Mouse (Mus musculus) midbrain, embryonic 15.5 days (tissue): ENCODE measurements around the gene Ppp4r1. TPM values are rescaled to one million over a fixed set of nuclear protein-coding genes. Genes with fewer than 3 reads are reported as not detected.
A peak's percentile ranks its signal among the peaks of the same experiment; 100 is the strongest.

ENCODE experiments used
- ATAC-seq: fragments of 200-750 bp; cut with Nextera tagmentation; replicated peaks from 2 replicates; pipeline ENCODE4 v1.8.0; 2017; ENCODE audit warnings: moderate TSS enrichment
- H3K27ac ChIP-seq: fragments of 300-500 bp; sonication (generic); 2 replicates; pipeline ENCODE4 v1.5.1; 2015; ENCODE audit warnings: mild to moderate bottlenecking, inconsistent platforms
- H3K27me3 ChIP-seq: fragments of 300-500 bp; sonication (generic); replicated peaks from 2 replicates; pipeline ENCODE4 v1.6.1; 2015; ENCODE audit warnings: inconsistent platforms
- H3K36me3 ChIP-seq: fragments of 300-500 bp; sonication (generic); replicated peaks from 2 replicates; pipeline ENCODE4 v1.6.1; 2015; ENCODE audit warnings: inconsistent platforms
- H3K4me1 ChIP-seq: fragments of 300-500 bp; sonication (generic); 2 replicates; pipeline ENCODE4 v1.6.1; 2015; ENCODE audit warnings: inconsistent platforms
- H3K4me2 ChIP-seq: fragments of 300-500 bp; sonication (generic); 2 replicates; pipeline ENCODE4 v1.6.1; 2015; ENCODE audit warnings: inconsistent platforms, mild to moderate bottlenecking, moderate library complexity
- H3K4me3 ChIP-seq: fragments of 300-500 bp; sonication (generic); 2 replicates; pipeline ENCODE4 v1.5.1; 2015; ENCODE audit warnings: mild to moderate bottlenecking, inconsistent platforms
- H3K9ac ChIP-seq: fragments of 300-500 bp; sonication (generic); 2 replicates; pipeline ENCODE4 v1.6.1; 2015; ENCODE audit warnings: mild to moderate bottlenecking, inconsistent platforms
- H3K9me3 ChIP-seq: fragments of 300-500 bp; sonication (generic); 2 replicates; pipeline ENCODE4 v1.6.1; 2016; ENCODE audit warnings: inconsistent platforms
- WGBS: fragments of 180-500 bp; shearing (Covaris S2); methylation state at CpG from one replicate; pipeline ENCODE4 v1.1.7; 2015; ENCODE audit warnings: mixed read lengths; 5-methylcytosine and 5-hydroxymethylcytosine counted together
- polyA plus RNA-seq: library from polyadenylated mRNA; unstranded; fragments of >200 nt; fragmentation: Nextera tagmentation; extraction: Ambion mirVana; gene quantifications from 2 replicates; pipeline ENCODE4 v1.2.1, GENCODE M21; 2015

The Ppp4r1 gene
- polyA plus RNA-seq, 1 experiment from 2014 or later, result 49.2 TPM

DNA sequence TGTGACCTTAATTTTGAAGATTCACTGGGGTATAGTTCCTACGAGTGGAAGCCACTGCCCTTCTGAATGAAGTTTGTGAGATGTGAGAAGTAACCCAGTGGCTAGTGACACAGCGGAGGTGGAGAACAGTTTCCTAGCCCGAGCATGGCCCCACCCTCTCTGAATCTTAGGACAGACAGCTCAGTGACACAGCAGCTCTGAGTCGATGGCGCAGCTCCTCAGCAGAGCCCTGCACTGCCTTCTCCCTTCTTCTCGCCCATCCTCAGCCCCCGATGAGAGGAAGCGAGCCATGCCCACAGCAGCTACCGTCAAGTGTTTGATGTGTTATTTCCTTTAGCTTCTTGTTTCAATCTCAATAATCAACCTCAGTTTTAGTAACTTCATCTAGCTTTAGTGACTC is 43.9 kb downstream of the Ppp4r1 start:
- H3K4me2 ChIP-seq, result no peak overlapping the region
- no peaks in the 10 kb centered on the region for H3K9me3 ChIP-seq
- no peak overlapping the region for H3K9ac ChIP-seq
- no peaks in the 10 kb centered on the region for H3K27me3 ChIP-seq
- H3K4me3 ChIP-seq, result no peak overlapping the region
- WGBS, result 60% methylated on average over 9 of the region's 9 CpGs
- ATAC-seq, result no peak
- peaks cover 9% of the 10 kb centered on the region for H3K4me1 ChIP-seq
- no peak overlapping the region for H3K27ac ChIP-seq
- peaks cover 8% of the 10 kb centered on the region; the same call in 1 of the 2 replicates for H3K36me3 ChIP-seq

DNA sequence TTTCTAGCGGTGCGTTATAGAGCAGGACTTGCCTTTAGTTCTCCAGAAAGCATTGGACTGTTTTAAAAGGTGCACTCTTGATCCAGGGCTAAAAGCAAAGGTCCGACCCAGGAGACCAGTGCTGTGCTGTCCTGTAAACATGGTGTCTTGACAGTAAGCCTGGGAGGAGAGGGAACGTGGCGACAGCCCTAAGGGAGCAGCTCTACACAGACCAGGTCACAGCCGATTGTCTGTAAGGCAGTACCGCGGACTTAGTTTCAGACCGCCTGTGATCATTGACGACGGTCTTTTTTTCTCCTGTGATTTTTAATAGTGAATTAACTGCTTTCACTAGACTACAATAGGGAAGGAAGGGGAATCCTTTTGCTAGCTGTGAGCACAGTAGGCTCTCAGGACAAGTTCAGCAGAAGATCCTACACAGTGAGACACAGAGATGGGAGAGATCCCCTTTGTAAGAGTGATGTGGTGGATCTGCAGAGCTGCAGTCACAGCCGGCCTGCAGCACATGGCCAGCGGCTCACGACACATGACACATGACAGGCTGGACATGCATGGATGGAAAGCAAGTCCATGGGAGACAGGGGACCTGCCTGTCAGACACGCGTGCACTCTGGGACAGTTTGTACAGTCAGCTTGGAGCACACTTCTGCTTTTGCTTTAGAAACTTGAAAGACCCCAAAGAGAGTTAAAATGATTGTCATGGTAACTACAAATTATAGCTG is 44.9 kb downstream of the Ppp4r1 start:
- no peak overlapping the region for H3K4me2 ChIP-seq
- no peaks in the 10 kb centered on the region for H3K27me3 ChIP-seq
- H3K9me3 ChIP-seq, result no peaks in the 10 kb centered on the region
- peaks cover 9% of the 10 kb centered on the region for H3K4me1 ChIP-seq
- peak overlapping the region; percentile 25; the same call in 1 of the 2 replicates for H3K27ac ChIP-seq
- 54% methylated on average over 16 of the region's 16 CpGs for WGBS
- ATAC-seq, result 0 out of 2 replicates have a peak, but pooled peaks have one; percentile 49
- no peak overlapping the region for H3K9ac ChIP-seq
- H3K36me3 ChIP-seq, result peaks cover 13% of the 10 kb centered on the region; the same call in 1 of the 2 replicates
- H3K4me3 ChIP-seq, result no peak overlapping the region

DNA sequence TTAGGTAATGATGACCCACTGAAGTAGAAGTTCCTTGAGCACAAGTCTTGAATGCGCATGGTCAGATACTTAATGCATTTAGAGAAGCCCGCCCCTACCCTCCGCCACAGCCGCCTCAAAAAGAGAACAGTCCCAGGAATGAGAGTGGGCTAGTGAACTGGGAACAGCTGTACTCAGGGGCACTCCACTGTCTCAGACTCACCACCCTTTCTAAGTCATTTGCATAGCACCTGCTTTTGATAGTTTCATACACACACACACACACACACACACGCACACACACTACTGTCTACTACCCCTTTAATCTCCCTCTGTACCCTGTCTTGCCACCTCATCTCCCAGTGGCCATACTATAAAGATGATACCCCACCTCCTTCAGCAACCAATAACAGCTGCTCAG is 45.5 kb downstream of the Ppp4r1 start:
- H3K27ac ChIP-seq, result no peak overlapping the region
- H3K9ac ChIP-seq, result no peak overlapping the region
- no peak; the same call in 1 of the 2 replicates for ATAC-seq
- H3K4me1 ChIP-seq, result peaks cover 9% of the 10 kb centered on the region
- H3K36me3 ChIP-seq, result peaks cover 18% of the 10 kb centered on the region; the same call in 1 of the 2 replicates
- no peaks in the 10 kb centered on the region for H3K27me3 ChIP-seq
- 87% methylated on average over 5 of the region's 5 CpGs for WGBS
- no peaks in the 10 kb centered on the region for H3K9me3 ChIP-seq
- H3K4me3 ChIP-seq, result no peak overlapping the region
- H3K4me2 ChIP-seq, result no peak overlapping the region

DNA sequence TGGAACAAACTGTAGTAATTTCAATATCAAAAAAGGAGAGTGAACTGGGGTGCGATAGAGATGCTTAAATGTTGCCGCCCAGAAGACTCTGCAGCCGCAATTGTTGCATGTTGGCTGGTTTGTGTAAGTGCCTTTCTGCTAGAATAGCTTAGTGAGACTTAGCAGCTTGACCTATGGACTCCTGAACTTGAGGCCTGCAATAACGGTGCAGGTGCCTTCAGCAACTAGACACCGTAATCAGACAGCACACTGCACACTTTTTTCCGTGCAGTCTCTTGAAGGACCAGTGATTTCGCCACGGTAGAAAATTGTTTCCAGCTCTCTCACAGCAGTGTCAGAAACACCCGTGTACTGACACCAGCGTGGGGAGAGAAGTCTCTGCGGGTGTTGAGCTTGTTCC is 46.6 kb downstream of the Ppp4r1 start:
- ATAC-seq, result no peak
- Histone ChIP-seq H3K9me3 (no peaks in the 10 kb centered on the region), H3K4me1 (peaks cover 9% of the 10 kb centered on the region), H3K9ac (no peak overlapping the region), H3K4me3 (no peak overlapping the region), H3K27ac (no peak overlapping the region), H3K27me3 (no peaks in the 10 kb centered on the region), H3K4me2 (no peak overlapping the region), H3K36me3 (peaks cover 29% of the 10 kb centered on the region; the same call in 1 of the 2 replicates)
- WGBS, result 88% methylated on average over 11 of the region's 11 CpGs

DNA sequence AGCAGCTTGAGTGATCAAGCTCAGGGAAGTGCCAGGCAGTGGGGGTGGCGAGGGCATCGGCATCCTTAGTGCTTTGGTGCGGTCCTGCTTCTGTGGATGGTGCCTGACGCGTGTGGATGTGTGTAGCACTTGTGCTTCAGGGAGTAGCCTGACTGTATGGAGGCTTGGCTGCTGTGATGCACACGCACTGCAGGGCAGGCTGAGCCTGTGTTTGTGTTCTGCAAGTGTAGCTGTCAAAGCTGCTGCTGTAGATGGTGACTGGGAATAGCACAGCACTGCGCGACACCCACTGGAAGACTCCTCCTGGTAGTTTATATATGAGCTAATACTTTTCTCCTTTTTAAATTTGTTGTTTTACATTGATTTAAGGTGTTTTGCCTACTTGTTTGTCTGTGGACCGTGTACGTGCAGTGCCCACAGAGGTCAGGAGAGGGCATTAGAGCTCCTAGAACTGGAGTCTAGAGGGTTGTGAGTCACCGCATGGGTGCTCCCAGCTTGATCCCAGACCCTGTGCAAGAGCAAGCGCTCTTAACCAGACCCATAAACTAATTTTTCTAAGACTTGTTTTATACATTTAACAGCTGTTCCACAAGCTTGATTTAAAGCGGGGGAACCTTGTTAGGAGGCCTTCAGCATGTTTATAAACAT is 48.0 kb downstream of the Ppp4r1 start:
- Histone ChIP-seq H3K36me3 (peaks cover 33% of the 10 kb centered on the region), H3K27ac (no peak overlapping the region), H3K9me3 (no peaks in the 10 kb centered on the region), H3K4me3 (no peak overlapping the region), H3K4me1 (peaks cover 9% of the 10 kb centered on the region), H3K4me2 (no peak overlapping the region), H3K9ac (no peak overlapping the region), H3K27me3 (no peaks in the 10 kb centered on the region)
- 94% methylated on average over 13 of the region's 13 CpGs for WGBS
- ATAC-seq, result no peak

DNA sequence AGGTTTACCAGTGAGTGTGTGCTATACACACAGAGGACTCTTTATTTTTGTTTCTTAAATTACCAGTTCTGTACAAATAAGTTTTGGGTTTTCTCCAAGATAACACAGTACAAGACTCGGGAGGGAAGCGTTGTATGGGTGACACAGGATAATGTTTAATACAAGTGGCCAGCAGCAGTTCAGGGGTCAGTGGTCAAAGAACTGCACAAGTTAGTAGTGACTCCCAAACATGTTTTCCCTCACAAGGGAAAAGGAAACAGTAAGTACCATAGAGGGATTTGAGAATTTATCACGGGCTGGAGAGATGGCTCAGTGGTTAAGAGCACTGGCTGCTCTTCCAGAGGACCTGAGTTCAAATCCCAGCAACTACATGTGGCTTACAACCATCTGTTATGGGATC is 51.5 kb downstream of the Ppp4r1 start:
- Histone ChIP-seq H3K36me3 (peaks cover 64% of the 10 kb centered on the region), H3K27ac (no peak overlapping the region), H3K4me1 (no peaks in the 10 kb centered on the region), H3K4me2 (no peak overlapping the region), H3K4me3 (no peak overlapping the region), H3K9me3 (no peaks in the 10 kb centered on the region), H3K9ac (no peak overlapping the region), H3K27me3 (no peaks in the 10 kb centered on the region)
- WGBS, result 88% methylated on average over 3 of the region's 3 CpGs
- ATAC-seq, result no peak

DNA sequence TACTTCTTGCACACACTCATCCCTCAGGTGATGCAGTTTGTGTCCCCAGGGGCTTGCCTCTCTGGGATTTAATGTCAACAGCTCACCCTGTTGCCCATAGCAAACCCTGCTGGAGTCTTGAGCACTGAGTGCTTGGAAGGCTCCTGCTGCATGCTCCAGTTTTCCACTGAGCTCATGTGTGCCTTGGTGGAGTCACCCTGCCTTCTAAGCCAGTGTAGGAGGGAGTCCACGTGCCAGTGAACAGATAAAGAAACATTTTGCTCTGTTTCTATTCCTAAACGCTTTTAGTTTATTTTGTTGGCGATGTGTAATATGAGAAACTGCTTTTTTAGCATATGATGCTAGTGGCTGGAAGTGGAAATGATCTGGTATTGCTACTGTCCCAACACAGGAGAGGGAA is 54.4 kb downstream of the Ppp4r1 start:
- 97% methylated on average over 3 of the region's 3 CpGs for WGBS
- ATAC-seq, result no peak
- Histone ChIP-seq H3K36me3 (peaks cover 79% of the 10 kb centered on the region), H3K9me3 (no peaks in the 10 kb centered on the region), H3K4me1 (no peaks in the 10 kb centered on the region), H3K27ac (no peak overlapping the region), H3K4me2 (no peak overlapping the region), H3K9ac (no peak overlapping the region), H3K4me3 (no peak overlapping the region), H3K27me3 (no peaks in the 10 kb centered on the region)

DNA sequence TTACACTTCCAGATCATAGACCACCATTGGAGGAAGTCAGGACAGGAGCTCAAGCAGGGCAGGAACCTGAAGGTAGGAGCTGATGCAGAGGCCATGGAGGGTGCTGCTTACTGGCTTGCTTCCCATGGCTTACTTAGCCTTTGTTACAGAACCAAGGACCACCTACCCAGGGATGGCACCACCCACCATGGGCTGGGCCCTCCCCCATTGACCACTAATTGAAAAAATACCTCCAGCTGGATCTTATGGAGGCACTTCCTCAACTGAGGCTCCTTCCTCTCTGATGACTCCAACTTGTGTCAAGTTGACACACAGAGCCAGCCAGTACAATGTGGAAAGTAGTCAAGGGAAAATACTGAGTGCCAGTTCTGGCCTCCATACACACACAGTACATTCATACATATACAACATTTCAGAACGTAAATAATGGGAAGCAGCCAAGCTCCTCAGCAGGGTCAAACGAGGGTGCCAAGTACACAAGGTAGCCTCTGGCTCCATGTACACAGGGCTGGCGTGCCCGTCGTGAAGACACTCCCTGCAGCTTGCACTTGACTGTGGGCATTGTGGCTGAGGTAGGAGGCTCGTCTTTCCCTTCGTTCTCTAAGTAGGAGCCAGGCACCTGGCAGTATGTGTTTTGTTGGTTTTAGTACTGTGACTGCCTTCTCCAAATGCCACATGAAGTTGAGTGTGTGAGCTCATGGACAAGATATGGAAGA is 57.3 kb downstream of the Ppp4r1 start:
- H3K36me3 ChIP-seq, result peaks cover 65% of the 10 kb centered on the region
- no peaks in the 10 kb centered on the region for H3K4me1 ChIP-seq
- no peak overlapping the region for H3K9ac ChIP-seq
- no peaks in the 10 kb centered on the region for H3K27me3 ChIP-seq
- no peak overlapping the region for H3K27ac ChIP-seq
- H3K4me3 ChIP-seq, result no peak overlapping the region
- no peak for ATAC-seq
- no peaks in the 10 kb centered on the region for H3K9me3 ChIP-seq
- no peak overlapping the region for H3K4me2 ChIP-seq
- 89% methylated on average over 7 of the region's 7 CpGs for WGBS

DNA sequence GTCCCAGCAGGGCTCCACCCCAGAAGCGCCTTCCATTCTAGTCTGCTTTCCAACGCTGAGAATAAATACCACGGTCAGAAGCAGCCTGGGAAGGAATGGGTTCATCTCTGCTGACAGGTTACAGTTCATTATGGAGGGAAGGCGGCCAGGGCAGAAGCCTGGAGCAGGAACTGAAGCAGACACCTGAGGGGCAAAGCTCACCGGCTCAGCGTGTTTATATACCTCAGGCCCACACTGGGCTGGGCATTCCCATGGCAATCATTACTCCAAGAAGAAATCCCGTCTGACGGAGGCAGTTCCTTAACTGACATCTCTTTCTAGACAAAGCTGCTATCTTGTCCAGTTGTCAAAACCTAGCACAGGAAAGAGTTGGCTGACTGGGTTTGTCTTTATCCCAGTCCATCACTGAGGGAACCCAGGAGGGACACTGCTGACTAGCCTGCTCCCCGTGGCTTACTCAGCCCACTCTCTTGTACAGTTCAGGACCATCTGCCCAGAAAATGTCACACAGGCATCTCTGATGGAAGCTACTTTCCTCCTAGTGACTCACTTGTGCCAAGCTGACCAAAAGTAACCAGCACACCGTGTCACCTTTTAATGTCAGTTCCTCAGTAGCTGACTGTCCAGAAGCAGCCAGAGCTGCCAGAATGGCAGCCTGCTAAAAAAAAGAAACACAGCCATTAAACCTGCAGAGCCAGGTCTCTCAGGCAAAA is 60.5 kb downstream of the Ppp4r1 start:
- no peaks in the 10 kb centered on the region for H3K9me3 ChIP-seq
- WGBS, result 85% methylated on average over 10 of the region's 10 CpGs
- no peaks in the 10 kb centered on the region for H3K27me3 ChIP-seq
- H3K9ac ChIP-seq, result no peak overlapping the region
- ATAC-seq, result no peak
- H3K4me2 ChIP-seq, result no peak overlapping the region
- H3K4me3 ChIP-seq, result no peak overlapping the region
- H3K4me1 ChIP-seq, result peaks cover 1% of the 10 kb centered on the region; the same call in 1 of the 2 replicates
- peaks cover 43% of the 10 kb centered on the region for H3K36me3 ChIP-seq
- no peak overlapping the region for H3K27ac ChIP-seq

DNA sequence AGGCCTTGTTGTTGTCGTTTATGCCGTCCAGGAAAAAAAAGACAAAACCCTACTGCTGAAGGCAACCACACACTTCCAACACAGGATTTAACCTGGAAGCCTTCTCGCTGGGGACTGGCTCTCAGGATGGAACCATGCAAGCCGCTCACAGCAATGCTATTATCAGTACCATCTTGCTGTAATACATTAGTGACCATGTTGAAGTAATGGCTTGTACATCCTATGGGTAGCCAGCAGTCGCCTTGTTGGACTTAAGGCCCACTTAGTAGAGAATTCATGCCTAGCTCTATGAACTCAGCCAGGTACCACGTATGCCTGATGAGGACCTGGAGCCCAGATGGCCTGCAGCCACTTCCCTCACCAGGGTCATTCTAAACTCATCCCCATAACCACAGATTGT is 63.0 kb downstream of the Ppp4r1 start:
- Histone ChIP-seq H3K27me3 (no peaks in the 10 kb centered on the region), H3K9ac (no peak overlapping the region), H3K27ac (no peak overlapping the region), H3K36me3 (peaks cover 27% of the 10 kb centered on the region), H3K4me2 (no peak overlapping the region), H3K9me3 (no peaks in the 10 kb centered on the region), H3K4me1 (peaks cover 5% of the 10 kb centered on the region), H3K4me3 (no peak overlapping the region)
- WGBS, result 90% methylated on average over 6 of the region's 6 CpGs
- no peak for ATAC-seq

DNA sequence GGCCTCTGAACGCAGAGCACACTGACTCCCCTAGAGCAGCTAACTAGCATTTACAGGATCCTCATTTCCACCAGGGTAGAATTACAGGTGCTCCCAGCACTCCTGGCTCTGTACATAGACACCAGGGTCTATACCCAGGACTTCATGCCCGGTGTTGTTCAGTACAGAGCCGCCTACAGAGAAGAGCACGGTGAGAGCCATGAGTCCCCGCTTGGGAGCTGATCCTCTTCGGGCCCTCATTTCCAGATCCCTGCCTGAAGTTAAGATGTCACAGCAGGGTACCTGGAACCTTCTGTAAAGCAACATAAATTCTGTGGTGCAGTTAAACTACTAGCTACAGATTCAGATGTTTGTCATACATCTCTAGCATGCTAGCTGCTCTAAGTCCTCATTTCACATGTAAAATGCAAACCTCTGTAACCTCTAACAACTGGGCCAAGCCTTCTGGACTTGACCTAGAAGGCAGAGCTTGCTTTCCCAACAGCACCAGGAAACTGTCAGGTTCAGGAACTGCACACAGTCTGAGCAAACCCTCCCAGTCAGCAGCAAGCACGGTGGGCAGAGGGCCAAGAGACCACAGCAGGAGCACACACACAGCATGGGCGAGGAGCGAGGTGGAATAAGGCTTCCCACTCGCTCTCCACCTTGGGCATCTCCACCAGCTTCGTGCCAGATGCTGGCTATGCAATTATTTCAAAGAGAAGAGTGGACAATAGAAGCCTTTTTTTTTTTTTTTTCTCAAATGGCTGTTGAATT is 65.5 kb downstream of the Ppp4r1 start:
- Histone ChIP-seq H3K9me3 (no peaks in the 10 kb centered on the region), H3K4me2 (no peak overlapping the region), H3K9ac (no peak overlapping the region), H3K4me1 (peaks cover 5% of the 10 kb centered on the region), H3K36me3 (peaks cover 26% of the 10 kb centered on the region), H3K27ac (peak overlapping the region; percentile 44; the same call in 1 of the 2 replicates), H3K27me3 (no peaks in the 10 kb centered on the region), H3K4me3 (no peak overlapping the region)
- ATAC-seq, result no peak
- 75% methylated on average over 11 of the region's 11 CpGs for WGBS
